Comparison of ENCODE assay signal across 7 mouse cellular contexts in genomic region chr10:95181553-95181952, GRCm38 (mm10).
A peak's percentile ranks its signal among the peaks of the same experiment; 100 is the strongest.
DNase-seq lines count a peak whose midpoint lies in the region; ATAC-seq and TF ChIP-seq lines count a peak whose summit lies in the region.

No protein-coding gene starts in this region.

- 0 out of 2 replicates have a peak overlapping the region, but pooled peaks have one; percentile 17 for H3K4me2 ChIP-seq in lung, embryonic 15.5 days

- no peak overlapping the region for H3K9ac ChIP-seq in lung, embryonic 15.5 days

- H3K27ac ChIP-seq in lung, embryonic 15.5 days: 0 out of 2 replicates have a peak overlapping the region, but pooled peaks have one; percentile 1
- no peak overlapping the region for H3K27ac ChIP-seq in cortical plate, adult 2 months (ENCODE audit: insufficient read depth, low read length)

- H3K36me3 ChIP-seq in lung, embryonic 15.5 days: no peaks in the 10 kb centered on the region

- H3K4me1 ChIP-seq in lung, embryonic 15.5 days: peaks cover 27% of the 10 kb centered on the region
- H3K4me1 ChIP-seq in cortical plate, adult 2 months (ENCODE audit: control insufficient read depth, insufficient read depth, low read length): peaks cover 2% of the 10 kb centered on the region

- no peak for TF ChIP-seq CTCF in cortical plate, adult 2 months (IDR thresholded peaks at IDR 0.05; ENCODE audit: extremely low read depth, insufficient read depth, low read length)

- no peaks in the 10 kb centered on the region for H3K27me3 ChIP-seq in lung, embryonic 15.5 days

- H3K4me3 ChIP-seq in lung, embryonic 15.5 days: no peak overlapping the region
- H3K4me3 ChIP-seq in cortical plate, adult 2 months (ENCODE audit: insufficient read depth, low read length): peak overlapping the region; percentile 6; the same call in 1 of the 2 replicates

- H3K9me3 ChIP-seq in lung, embryonic 15.5 days: no peaks in the 10 kb centered on the region

- no peak for DNase-seq in lung, postnatal 25 days (ENCODE audit: low spot score)
- DNase-seq in gastrocnemius, postnatal 25 days: peak; percentile 29
- peak; percentile 50 to 58 for DNase-seq in right cerebral cortex, adult 2 months (ENCODE audit: low spot score in 2 of 2)
- no peak for DNase-seq in kidney, postnatal 36 days
- no peak for DNase-seq in MN1 (ENCODE audit: low spot score)

- ATAC-seq in lung, embryonic 15.5 days (ENCODE audit: borderline replicate concordance, extremely low read depth, low FRiP score, low TSS enrichment): peak; percentile 36; the same call in 1 of the 2 replicates

- 49% methylated on average over 10 of the region's 10 CpGs for WGBS in lung, embryonic 15.5 days

- no peak for TF ChIP-seq POLR2A in cortical plate, adult 2 months (IDR thresholded peaks at IDR 0.05; ENCODE audit: extremely low read depth, insufficient read depth, low read length)

Comparison
In these comparisons a context has a peak if more than half of its experiments do, and no peak if none do; other contexts are left out.
1. DNase-seq: peak in gastrocnemius, postnatal 25 days (single experiment) and right cerebral cortex, adult 2 months (2 of 2); none in lung, postnatal 25 days (single experiment), kidney, postnatal 36 days (0 of 2) and MN1 (single experiment).